19 mouse cellular contexts compared by ENCODE assay signal in genomic region chr4:48328042-48328441, GRCm38 (mm10).
"Had no signal": no experiment of that assay in that cellular context is flagged by ENCODE, and none has a peak within 500 bp of the region (broad histone marks: within the 10 kb centered on the region; RNA-seq: fewer than 3 reads in every experiment).

No protein-coding gene starts in this region.

- H3K9ac ChIP-seq: intestine, embryonic 15.5 days; limb, embryonic 13.5 days; liver, embryonic 13.5 days; lung, embryonic 15.5 days; neural tube, embryonic 12.5 days; neural tube, embryonic 15.5 days had no signal

- H3K4me1 ChIP-seq: intestine, embryonic 15.5 days; limb, embryonic 10.5 days; limb, embryonic 13.5 days; liver, embryonic 13.5 days; lung, embryonic 15.5 days; megakaryocyte, embryonic 14.5 days; midbrain, embryonic 10.5 days; neural tube, embryonic 12.5 days; neural tube, embryonic 15.5 days had no signal

- H3K27me3 ChIP-seq: intestine, embryonic 15.5 days; limb, embryonic 13.5 days; liver, embryonic 13.5 days; lung, embryonic 15.5 days; megakaryocyte, embryonic 14.5 days; neural tube, embryonic 12.5 days; neural tube, embryonic 15.5 days had no signal

- H3K4me3 ChIP-seq: intestine, embryonic 15.5 days; limb, embryonic 10.5 days; limb, embryonic 13.5 days; liver, embryonic 13.5 days; lung, embryonic 15.5 days; megakaryocyte, embryonic 14.5 days; midbrain, embryonic 10.5 days; neural tube, embryonic 12.5 days; neural tube, embryonic 15.5 days had no signal

- H3K4me2 ChIP-seq: intestine, embryonic 15.5 days; limb, embryonic 13.5 days; liver, embryonic 13.5 days; lung, embryonic 15.5 days; neural tube, embryonic 12.5 days; neural tube, embryonic 15.5 days had no signal

- H3K27ac ChIP-seq: intestine, embryonic 15.5 days; kidney, postnatal 0 days; limb, embryonic 10.5 days; limb, embryonic 13.5 days; liver, embryonic 13.5 days; lung, embryonic 15.5 days; midbrain, embryonic 10.5 days; neural tube, embryonic 12.5 days; neural tube, embryonic 15.5 days had no signal

- H3K36me3 ChIP-seq: intestine, embryonic 15.5 days; limb, embryonic 10.5 days; limb, embryonic 13.5 days; liver, embryonic 13.5 days; lung, embryonic 15.5 days; midbrain, embryonic 10.5 days; neural tube, embryonic 12.5 days; neural tube, embryonic 15.5 days had no signal

- H3K9me3 ChIP-seq: intestine, embryonic 15.5 days; limb, embryonic 10.5 days; limb, embryonic 13.5 days; liver, embryonic 13.5 days; lung, embryonic 15.5 days; megakaryocyte, embryonic 14.5 days; midbrain, embryonic 10.5 days; neural tube, embryonic 12.5 days; neural tube, embryonic 15.5 days had no signal

- ATAC-seq: intestine, embryonic 15.5 days had no signal

- DNase-seq: kidney, adult 2 months; kidney, postnatal 36 days; liver, embryonic 13.5 days; lung, postnatal 10 days; lung, postnatal 36 days; midbrain, embryonic 14.5 days; right cerebral cortex, adult 18-20 months; right cerebral cortex, postnatal 25 days; spleen, adult 18-20 months; thymus, postnatal 25 days had no signal
